Mouse (Mus musculus) thymus, adult 18-20 months (tissue): ENCODE measurements around the gene Naa38.

Experiments
- DNase-seq, 2 experiments: peaks; one replicate each; pipeline ENCODE4 v3.0.0; 2022; ENCODE audit warnings: mixed read lengths in 2 of 2

Gene Naa38

GRCm38 (mm10) chr11:69395235-69395633, at the start of gene Naa38, which contains the start of gene Cyb5d1:
Naa38 (plus strand) TSS chr11:69395487.
Cyb5d1 (minus strand) TSS chr11:69395631.
- peak; percentile 74 to 86 for DNase-seq

GRCm38 (mm10) chr11:69346441-69346840, 48.8 kb upstream of the Naa38 start:
- no peak for DNase-seq

GRCm38 (mm10) chr11:69356544-69356943, 38.7 kb upstream of the Naa38 start:
- DNase-seq: no peak

- DNase-seq: no peak
These were observed 37.6 kb upstream of the Naa38 start for GRCm38 (mm10) chr11:69357690-69358089.

- DNase-seq: no peak
These were observed 33.3 kb upstream of the Naa38 start for GRCm38 (mm10) chr11:69362021-69362420.

- no peak for DNase-seq
These were observed 32.8 kb upstream of the Naa38 start for GRCm38 (mm10) chr11:69362479-69362878.

- DNase-seq: no peak
These were observed 30.9 kb upstream of the Naa38 start for GRCm38 (mm10) chr11:69364376-69364775.

GRCm38 (mm10) chr11:69364910-69365309, 30.4 kb upstream of the Naa38 start:
- peak in 1 of 2 experiments; percentile 53 for DNase-seq

GRCm38 (mm10) chr11:69365722-69366121, 29.6 kb upstream of the Naa38 start:
- DNase-seq: no peak

GRCm38 (mm10) chr11:69366157-69366854, 29.0 kb upstream of the Naa38 start:
- peak; percentile 80 to 87 for DNase-seq

GRCm38 (mm10) chr11:69366855-69367615, 28.3 kb upstream of the Naa38 start:
- DNase-seq: peak in 1 of 2 experiments; percentile 35

- DNase-seq: peak in 1 of 2 experiments; percentile 52
These were observed 27.5 kb upstream of the Naa38 start for GRCm38 (mm10) chr11:69367616-69368355.

GRCm38 (mm10) chr11:69368356-69369214, 26.7 kb upstream of the Naa38 start:
- no peak for DNase-seq

GRCm38 (mm10) chr11:69369215-69369989, 25.9 kb upstream of the Naa38 start, which contains the start of gene Chd3:
Chd3 (minus strand) TSS chr11:69369406.
- DNase-seq: peak in 1 of 2 experiments; percentile 45

GRCm38 (mm10) chr11:69369990-69370816, 25.1 kb upstream of the Naa38 start:
- DNase-seq: no peak

GRCm38 (mm10) chr11:69370817-69371215, 24.5 kb upstream of the Naa38 start:
- no peak for DNase-seq

GRCm38 (mm10) chr11:69371601-69372000, 23.7 kb upstream of the Naa38 start:
- DNase-seq: no peak

- no peak for DNase-seq
These were observed 23.1 kb upstream of the Naa38 start for GRCm38 (mm10) chr11:69372056-69372779.

- DNase-seq: no peak
These were observed 22.5 kb upstream of the Naa38 start for GRCm38 (mm10) chr11:69372780-69373170.
